ENCODE assay signal across 28 mouse cellular contexts in the genomic region with DNA sequence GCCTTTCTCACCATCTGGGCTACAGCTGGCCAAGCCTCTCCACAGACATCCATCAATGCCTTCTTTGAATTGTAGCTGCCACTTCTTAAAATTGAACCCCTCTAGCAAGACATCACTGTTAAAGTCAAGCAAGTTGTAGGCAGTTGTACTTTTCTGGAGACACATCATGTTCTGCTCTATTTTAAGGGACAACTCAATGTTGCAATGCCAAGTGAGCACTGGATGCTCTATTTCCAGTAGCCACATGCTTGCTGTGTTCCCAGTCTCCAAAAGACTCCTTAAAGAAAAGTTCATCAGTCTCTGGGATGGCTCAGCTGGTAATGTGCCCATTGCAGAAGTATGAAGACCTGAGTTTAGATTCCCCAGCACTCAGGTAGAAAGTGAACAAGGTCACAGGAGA. TPM values are rescaled to one million over a fixed set of nuclear protein-coding genes. Genes with fewer than 3 reads are reported as not detected.
DNase-seq lines count a peak whose midpoint lies in the region; ATAC-seq and TF ChIP-seq lines count a peak whose summit lies in the region.
"Had no signal": no experiment of that assay in that cellular context is flagged by ENCODE, and none has a peak within 500 bp of the region (broad histone marks: within the 10 kb centered on the region; RNA-seq: fewer than 3 reads in every experiment).

No protein-coding gene starts in this region.

- no peaks in the 10 kb centered on the region for H3K4me1 ChIP-seq in limb, embryonic 14.5 days (ENCODE audit: control insufficient read depth, insufficient read depth, low read length)
- H3K4me1 ChIP-seq in limb, embryonic 10.5 days = no peaks in the 10 kb centered on the region
- no peaks in the 10 kb centered on the region for H3K4me1 ChIP-seq in embryonic facial prominence, embryonic 15.5 days
- H3K4me1 ChIP-seq in forebrain, embryonic 13.5 days = no peaks in the 10 kb centered on the region
- H3K4me1 ChIP-seq: forebrain, embryonic 10.5 days; heart, embryonic 12.5 days; heart, embryonic 15.5 days; hindbrain, embryonic 10.5 days; hindbrain, embryonic 13.5 days; intestine, embryonic 15.5 days had no signal

- H3K36me3 ChIP-seq in limb, embryonic 14.5 days (ENCODE audit: control insufficient read depth, insufficient read depth, low read length) = no peaks in the 10 kb centered on the region
- no peaks in the 10 kb centered on the region for H3K36me3 ChIP-seq in limb, embryonic 10.5 days
- H3K36me3 ChIP-seq in embryonic facial prominence, embryonic 15.5 days = no peaks in the 10 kb centered on the region
- no peaks in the 10 kb centered on the region for H3K36me3 ChIP-seq in forebrain, embryonic 13.5 days (ENCODE audit: poor library complexity, severe bottlenecking)
- H3K36me3 ChIP-seq: forebrain, embryonic 10.5 days; heart, embryonic 12.5 days; heart, embryonic 15.5 days; hindbrain, embryonic 10.5 days; hindbrain, embryonic 13.5 days; intestine, embryonic 15.5 days had no signal

- peak; percentile 10 for DNase-seq in embryo, embryonic 10.5 days (ENCODE audit: low spot score)
- no peak for DNase-seq in embryo, embryonic 10 days (ENCODE audit: low spot score)
- DNase-seq in limb, embryonic 14.5 days (ENCODE audit: low spot score) = no peak
- DNase-seq in limb, embryonic 10.5 days (ENCODE audit: low spot score) = no peak
- DNase-seq: adrenal gland, adult 8-10 months; adrenal gland, postnatal 25 days; cerebellum, adult 18-20 months; cerebellum, adult 9-10 months; cerebellum, postnatal 14 days; forebrain, postnatal 0 days; gastrocnemius, postnatal 10 days; gastrocnemius, postnatal 36 days; heart, adult 11 months; heart, postnatal 10 days; heart, postnatal 36 days; kidney, adult 11 months had no signal

- no peak for ATAC-seq in limb, embryonic 14.5 days (ENCODE audit: low FRiP score, low read depth)
- ATAC-seq in embryonic facial prominence, embryonic 15.5 days (ENCODE audit: insufficient number of reproducible peaks, low FRiP score, low TSS enrichment, low read depth) = no peak; the same call in 1 of the 2 replicates
- ATAC-seq in forebrain, embryonic 13.5 days = no peak
- ATAC-seq: activated CD4-positive, CD25-positive, alpha-beta regulatory T cell, adult 4 months; forebrain, embryonic 14.5 days; forebrain, postnatal 0 days; hindbrain, embryonic 16.5 days; intestine, embryonic 15.5 days had no signal

- no peak overlapping the region for H3K4me3 ChIP-seq in limb, embryonic 14.5 days (replicated peaks; ENCODE audit: low read length)
- H3K4me3 ChIP-seq in limb, embryonic 10.5 days = no peak overlapping the region
- no peak overlapping the region for H3K4me3 ChIP-seq in embryonic facial prominence, embryonic 15.5 days (replicated peaks)
- no peak overlapping the region for H3K4me3 ChIP-seq in forebrain, embryonic 13.5 days
- H3K4me3 ChIP-seq: forebrain, embryonic 10.5 days; heart, embryonic 12.5 days; heart, embryonic 15.5 days; hindbrain, embryonic 10.5 days; hindbrain, embryonic 13.5 days; intestine, embryonic 15.5 days had no signal

- peak overlapping the region; percentile 48 for H3K27ac ChIP-seq in limb, embryonic 14.5 days (replicated peaks; ENCODE audit: low read depth, low read length)
- no peak overlapping the region for H3K27ac ChIP-seq in limb, embryonic 10.5 days
- H3K27ac ChIP-seq in embryonic facial prominence, embryonic 15.5 days (replicated peaks) = peak overlapping the region; percentile 80
- H3K27ac ChIP-seq in forebrain, embryonic 13.5 days = no peak overlapping the region
- H3K27ac ChIP-seq: forebrain, embryonic 10.5 days; heart, embryonic 15.5 days; hindbrain, embryonic 10.5 days; hindbrain, embryonic 13.5 days; intestine, embryonic 15.5 days had no signal

- no peak overlapping the region for H3K4me2 ChIP-seq in limb, embryonic 14.5 days (replicated peaks; ENCODE audit: low read depth, low read length, severe bottlenecking)
- H3K4me2 ChIP-seq in embryonic facial prominence, embryonic 15.5 days (replicated peaks) = no peak overlapping the region
- no peak overlapping the region for H3K4me2 ChIP-seq in forebrain, embryonic 13.5 days
- H3K4me2 ChIP-seq: heart, embryonic 12.5 days; heart, embryonic 15.5 days; hindbrain, embryonic 13.5 days; intestine, embryonic 15.5 days had no signal

- no peak overlapping the region for H3K9ac ChIP-seq in limb, embryonic 14.5 days (ENCODE audit: low read depth, low read length, severe bottlenecking)
- H3K9ac ChIP-seq in embryonic facial prominence, embryonic 15.5 days = no peak overlapping the region
- no peak overlapping the region for H3K9ac ChIP-seq in forebrain, embryonic 13.5 days
- H3K9ac ChIP-seq: forebrain, postnatal 0 days; heart, embryonic 12.5 days; heart, embryonic 15.5 days; hindbrain, embryonic 13.5 days; intestine, embryonic 15.5 days had no signal

- TF ChIP-seq POLR2A in limb, embryonic 14.5 days (IDR thresholded peaks at IDR 0.05; ENCODE audit: borderline replicate concordance, extremely low read depth, insufficient read depth, insufficient read length) = no peak

- H3K27me3 ChIP-seq in limb, embryonic 14.5 days (ENCODE audit: control insufficient read depth, insufficient read depth, low read length) = no peaks in the 10 kb centered on the region
- H3K27me3 ChIP-seq in limb, embryonic 10.5 days (ENCODE audit: low read depth, poor library complexity, severe bottlenecking) = no peaks in the 10 kb centered on the region
- H3K27me3 ChIP-seq in embryonic facial prominence, embryonic 15.5 days = no peaks in the 10 kb centered on the region
- no peaks in the 10 kb centered on the region for H3K27me3 ChIP-seq in forebrain, embryonic 13.5 days
- H3K27me3 ChIP-seq: heart, embryonic 12.5 days; heart, embryonic 15.5 days; hindbrain, embryonic 13.5 days; intestine, embryonic 15.5 days had no signal

- H3K9me3 ChIP-seq in limb, embryonic 14.5 days (ENCODE audit: control insufficient read depth, low read length) = no peaks in the 10 kb centered on the region
- H3K9me3 ChIP-seq in limb, embryonic 10.5 days (replicated peaks) = no peaks in the 10 kb centered on the region
- H3K9me3 ChIP-seq in embryonic facial prominence, embryonic 15.5 days (replicated peaks) = no peaks in the 10 kb centered on the region
- no peaks in the 10 kb centered on the region for H3K9me3 ChIP-seq in forebrain, embryonic 13.5 days (replicated peaks)
- H3K9me3 ChIP-seq: forebrain, embryonic 10.5 days; heart, embryonic 12.5 days; heart, embryonic 15.5 days; hindbrain, embryonic 10.5 days; hindbrain, embryonic 13.5 days; intestine, embryonic 15.5 days had no signal

RNA-seq across cellular contexts. Expression of gene Olfr1441, which starts 3.5 kb away (rescaled TPM):
- polyA plus RNA-seq in limb, embryonic 14.5 days (2012; rRNA removed) = not detected in 2 replicates
- not detected in 2 replicates for polyA plus RNA-seq in limb, embryonic 14.5 days (2014; fragmentation: Nextera tagmentation; extraction: Ambion mirVana)
- polyA plus RNA-seq in limb, embryonic 10.5 days (2016; fragmentation: Nextera tagmentation; extraction: Ambion mirVana) = not detected in 2 replicates
- 0.12 TPM in 1 of 2 replicates, not detected in the other for polyA plus RNA-seq in embryonic facial prominence, embryonic 15.5 days (2015; fragmentation: Nextera tagmentation; extraction: Ambion mirVana)
- not detected in 2 replicates for polyA plus RNA-seq in forebrain, embryonic 13.5 days (2015; fragmentation: Nextera tagmentation; extraction: Ambion mirVana)
- polyA plus RNA-seq: activated CD4-positive, CD25-positive, alpha-beta regulatory T cell, adult 4 months; embryonic facial prominence, embryonic 11.5 days; forebrain, embryonic 10.5 days; forebrain, embryonic 14.5 days; forebrain, postnatal 0 days; heart, embryonic 12.5 days; heart, embryonic 15.5 days; hindbrain, embryonic 10.5 days; hindbrain, embryonic 13.5 days; hindbrain, embryonic 16.5 days; intestine, embryonic 15.5 days had no signal

RNA-seq across cellular contexts. Expression of gene Pfpl, which starts 14.0 kb away (rescaled TPM):
- polyA plus RNA-seq in limb, embryonic 14.5 days (2012; rRNA removed) = not detected in 2 replicates
- not detected in 2 replicates for polyA plus RNA-seq in limb, embryonic 14.5 days (2014; fragmentation: Nextera tagmentation; extraction: Ambion mirVana)
- not detected in 2 replicates for polyA plus RNA-seq in limb, embryonic 10.5 days (2016; fragmentation: Nextera tagmentation; extraction: Ambion mirVana)
- polyA plus RNA-seq in embryonic facial prominence, embryonic 15.5 days (2015; fragmentation: Nextera tagmentation; extraction: Ambion mirVana) = not detected in 2 replicates
- polyA plus RNA-seq in forebrain, embryonic 13.5 days (2015; fragmentation: Nextera tagmentation; extraction: Ambion mirVana) = not detected in 2 replicates
- polyA plus RNA-seq: embryonic facial prominence, embryonic 11.5 days; forebrain, embryonic 10.5 days; forebrain, embryonic 14.5 days; forebrain, postnatal 0 days; heart, embryonic 12.5 days; heart, embryonic 15.5 days; hindbrain, embryonic 10.5 days; hindbrain, embryonic 13.5 days; hindbrain, embryonic 16.5 days; intestine, embryonic 15.5 days had no signal

RNA-seq across cellular contexts. Expression of gene Olfr1440, which starts 26.7 kb away (rescaled TPM):
- polyA plus RNA-seq in limb, embryonic 14.5 days (2012; rRNA removed) = not detected in 2 replicates
- polyA plus RNA-seq in limb, embryonic 14.5 days (2014; fragmentation: Nextera tagmentation; extraction: Ambion mirVana) = not detected in 2 replicates
- not detected in 2 replicates for polyA plus RNA-seq in limb, embryonic 10.5 days (2016; fragmentation: Nextera tagmentation; extraction: Ambion mirVana)
- polyA plus RNA-seq in embryonic facial prominence, embryonic 15.5 days (2015; fragmentation: Nextera tagmentation; extraction: Ambion mirVana) = 0.07 TPM in 1 of 2 replicates, not detected in the other
- not detected in 2 replicates for polyA plus RNA-seq in forebrain, embryonic 13.5 days (2015; fragmentation: Nextera tagmentation; extraction: Ambion mirVana)
- polyA plus RNA-seq: activated CD4-positive, CD25-positive, alpha-beta regulatory T cell, adult 4 months; embryonic facial prominence, embryonic 11.5 days; forebrain, embryonic 10.5 days; forebrain, embryonic 14.5 days; forebrain, postnatal 0 days; heart, embryonic 12.5 days; heart, embryonic 15.5 days; hindbrain, embryonic 10.5 days; hindbrain, embryonic 13.5 days; hindbrain, embryonic 16.5 days; intestine, embryonic 15.5 days had no signal

RNA-seq across cellular contexts. Expression of gene Mpeg1, which starts 46.8 kb away (rescaled TPM):
- 3.5 and 3.6 TPM in 2 replicates for polyA plus RNA-seq in limb, embryonic 14.5 days (2012; rRNA removed)
- 0.92 and 1.00 TPM in 2 replicates for polyA plus RNA-seq in limb, embryonic 14.5 days (2014; fragmentation: Nextera tagmentation; extraction: Ambion mirVana)
- polyA plus RNA-seq in limb, embryonic 10.5 days (2016; fragmentation: Nextera tagmentation; extraction: Ambion mirVana) = 0.05 and 0.08 TPM in 2 replicates
- 0.68 and 0.87 TPM in 2 replicates for polyA plus RNA-seq in embryonic facial prominence, embryonic 15.5 days (2015; fragmentation: Nextera tagmentation; extraction: Ambion mirVana)
- polyA plus RNA-seq in forebrain, embryonic 13.5 days (2015; fragmentation: Nextera tagmentation; extraction: Ambion mirVana) = 0.30 and 0.48 TPM in 2 replicates

Comparison
In these comparisons a context has a peak if more than half of its experiments do, and no peak if none do; other contexts are left out.
1. H3K27ac ChIP-seq: peak in limb, embryonic 14.5 days (single experiment) and embryonic facial prominence, embryonic 15.5 days (single experiment); none in limb, embryonic 10.5 days (single experiment) and forebrain, embryonic 13.5 days (single experiment).